Mouse (Mus musculus) spleen, adult 2 months (tissue): Measurements from ENCODE around the gene Nanog.

ENCODE experiments used
- CTCF ChIP-seq: fragments of 200-500 bp; IDR thresholded peaks from 2 replicates; pipeline ENCODE4 v1.5.1; 2011; ENCODE audit warnings: mild to moderate bottlenecking, inconsistent platforms; ENCODE audit not compliant: insufficient read depth, insufficient read length, insufficient replicate concordance; ENCODE audit errors: extremely low read depth
- POLR2A ChIP-seq: fragments of 200-500 bp; IDR thresholded peaks from 2 replicates; pipeline ENCODE4 v1.6.1; 2011; ENCODE audit warnings: low read depth, low read length, inconsistent platforms

GRCm38 (mm10) chr6:122750579-122750978 lies 43.3 kb downstream of the Nanog start:
- no peak for TF ChIP-seq CTCF
- TF ChIP-seq POLR2A, result no peak
